Mouse (Mus musculus): Measurements from ENCODE around the gene Gse1.

- TF ChIP-seq CTCF (IDR thresholded peaks at IDR 0.05; ENCODE audit: control insufficient read depth, insufficient read depth, low read length) (no peak), POLR2A (IDR thresholded peaks at IDR 0.05; ENCODE audit: borderline replicate concordance, control insufficient read depth, low read depth, low read length) (no peak)
Measured at GRCm38 (mm10) chr8:120474496-120475235, 246.4 kb downstream of the Gse1 start.
